Mouse (Mus musculus): ENCODE measurements around the gene Clpx. TPM values are rescaled to one million over a fixed set of nuclear protein-coding genes. Genes with fewer than 3 reads are reported as not detected.

The Clpx gene
- total RNA-seq (2014; rRNA removed) (20.6 and 30.4 TPM in 2 replicates), polyA plus RNA-seq (2015; fragmentation: Nextera tagmentation; extraction: Ambion mirVana) (36.3 and 40.1 TPM in 2 replicates)

GRCm38 (mm10) chr9:65293973-65294715 is at the start of gene Clpx:
Gene Clpx (plus strand): TSS chr9:65294260.
- no peaks in the 10 kb centered on the region; the same call in 1 of the 2 replicates for H3K4me1 ChIP-seq (ENCODE audit: insufficient read depth, low read length)
- peak; percentile 95 for ATAC-seq (ENCODE audit: low FRiP score)

GRCm38 (mm10) chr9:65247502-65248376 is 46.3 kb upstream of the Clpx start:
- Histone ChIP-seq H3K27me3 (ENCODE audit: insufficient read depth, low read length) (no peaks in the 10 kb centered on the region), H3K9me3 (ENCODE audit: low read length) (no peaks in the 10 kb centered on the region), H3K9ac (replicated peaks; ENCODE audit: low read length, poor library complexity, severe bottlenecking) (no peak overlapping the region), H3K27ac (ENCODE audit: low read depth, low read length) (no peak overlapping the region), H3K4me1 (ENCODE audit: insufficient read depth, low read length) (no peaks in the 10 kb centered on the region), H3K4me2 (ENCODE audit: low read depth, low read length, poor library complexity, severe bottlenecking) (no peak overlapping the region), H3K4me3 (ENCODE audit: low read depth, low read length) (no peak overlapping the region), H3K36me3 (ENCODE audit: insufficient read depth, low read length) (no peaks in the 10 kb centered on the region)
- no peak for DNase-seq (ENCODE audit: low spot score)
- no peak for ATAC-seq (ENCODE audit: low FRiP score)
- no peak for TF ChIP-seq CTCF (IDR thresholded peaks at IDR 0.05)
- WGBS = 81% methylated on average over 16 of the region's 16 CpGs

More at GRCm38 (mm10) chr9:65293973-65294715, at the start of gene Clpx:
- peak within 1 kb of the TSS; percentile 89 for H3K4me2 ChIP-seq (ENCODE audit: low read depth, low read length, poor library complexity, severe bottlenecking)
- H3K27me3 ChIP-seq (ENCODE audit: insufficient read depth, low read length) = no peaks in the 10 kb centered on the region
- H3K9ac ChIP-seq (replicated peaks; ENCODE audit: low read length, poor library complexity, severe bottlenecking) = peak within 1 kb of the TSS; percentile 89
- H3K9me3 ChIP-seq (ENCODE audit: low read length) = no peaks in the 10 kb centered on the region
- H3K4me3 ChIP-seq (ENCODE audit: low read depth, low read length) = peak within 1 kb of the TSS; percentile 96
- H3K36me3 ChIP-seq (ENCODE audit: insufficient read depth, low read length) = peaks cover 6% of the 10 kb centered on the region; the same call in 1 of the 2 replicates
- WGBS = under 1% methylated on average over 63 of the region's 71 CpGs
- TF ChIP-seq CTCF (IDR thresholded peaks at IDR 0.05) = no peak; the same call in 1 of the 2 replicates
- H3K27ac ChIP-seq (ENCODE audit: low read depth, low read length) = peak within 1 kb of the TSS; percentile 83
- peak; percentile 99 for DNase-seq (ENCODE audit: low spot score)

- DNase-seq (ENCODE audit: low spot score) (no peak), ATAC-seq (ENCODE audit: low FRiP score) (no peak)
- no peak overlapping the region for H3K27ac ChIP-seq (ENCODE audit: low read depth, low read length)
- H3K9me3 ChIP-seq (ENCODE audit: low read length) = no peaks in the 10 kb centered on the region
- H3K36me3 ChIP-seq (ENCODE audit: insufficient read depth, low read length) = no peaks in the 10 kb centered on the region
- H3K4me3 ChIP-seq (ENCODE audit: low read depth, low read length) = no peak overlapping the region
- WGBS = 82% methylated on average over 5 of the region's 5 CpGs
- H3K4me2 ChIP-seq (ENCODE audit: low read depth, low read length, poor library complexity, severe bottlenecking) = no peak overlapping the region
- H3K4me1 ChIP-seq (ENCODE audit: insufficient read depth, low read length) = no peaks in the 10 kb centered on the region
- H3K9ac ChIP-seq (replicated peaks; ENCODE audit: low read length, poor library complexity, severe bottlenecking) = no peak overlapping the region
- no peak for TF ChIP-seq CTCF (IDR thresholded peaks at IDR 0.05)
- no peaks in the 10 kb centered on the region for H3K27me3 ChIP-seq (ENCODE audit: insufficient read depth, low read length)
These were observed 45.7 kb upstream of the Clpx start for GRCm38 (mm10) chr9:65248377-65248690.

- Histone ChIP-seq H3K4me3 (ENCODE audit: low read depth, low read length) (no peak overlapping the region), H3K9me3 (ENCODE audit: low read length) (no peaks in the 10 kb centered on the region), H3K27ac (ENCODE audit: low read depth, low read length) (no peak overlapping the region), H3K4me1 (ENCODE audit: insufficient read depth, low read length) (no peaks in the 10 kb centered on the region), H3K4me2 (ENCODE audit: low read depth, low read length, poor library complexity, severe bottlenecking) (no peak overlapping the region), H3K9ac (replicated peaks; ENCODE audit: low read length, poor library complexity, severe bottlenecking) (no peak overlapping the region), H3K36me3 (ENCODE audit: insufficient read depth, low read length) (no peaks in the 10 kb centered on the region), H3K27me3 (ENCODE audit: insufficient read depth, low read length) (no peaks in the 10 kb centered on the region)
- TF ChIP-seq CTCF (IDR thresholded peaks at IDR 0.05) = no peak
- ATAC-seq (ENCODE audit: low FRiP score) (no peak), DNase-seq (ENCODE audit: low spot score) (no peak)
- 86% methylated on average over 3 of the region's 3 CpGs for WGBS
These were observed 42.0 kb upstream of the Clpx start for GRCm38 (mm10) chr9:65252026-65252425.

- H3K4me3 ChIP-seq (ENCODE audit: low read depth, low read length) = no peak overlapping the region
- no peak for ATAC-seq (ENCODE audit: low FRiP score)
- 67% methylated on average over 11 of the region's 11 CpGs for WGBS
These were observed 38.0 kb upstream of the Clpx start for GRCm38 (mm10) chr9:65255906-65256600.

More at GRCm38 (mm10) chr9:65255906-65256600, 38.0 kb upstream of the Clpx start:
- Histone ChIP-seq H3K4me2 (ENCODE audit: low read depth, low read length, poor library complexity, severe bottlenecking) (no peak overlapping the region), H3K27me3 (ENCODE audit: insufficient read depth, low read length) (no peaks in the 10 kb centered on the region), H3K36me3 (ENCODE audit: insufficient read depth, low read length) (no peaks in the 10 kb centered on the region), H3K9me3 (ENCODE audit: low read length) (no peaks in the 10 kb centered on the region), H3K4me1 (ENCODE audit: insufficient read depth, low read length) (no peaks in the 10 kb centered on the region), H3K27ac (ENCODE audit: low read depth, low read length) (no peak overlapping the region), H3K9ac (replicated peaks; ENCODE audit: low read length, poor library complexity, severe bottlenecking) (no peak overlapping the region)
- DNase-seq (ENCODE audit: low spot score) = no peak
- no peak for TF ChIP-seq CTCF (IDR thresholded peaks at IDR 0.05)
